Mouse (Mus musculus) bone marrow macrophage, adult 2 months (primary cell): ENCODE measurements around the gene Bach2.

ENCODE experiments used
- CTCF ChIP-seq: IDR thresholded peaks from 2 replicates; pipeline ENCODE4 v1.5.1; 2012; ENCODE audit warnings: low read depth, mild to moderate bottlenecking, low read length, moderate library complexity
- POLR2A ChIP-seq: IDR thresholded peaks from 2 replicates; pipeline ENCODE4 v1.6.1; 2012; ENCODE audit warnings: mild to moderate bottlenecking, low read depth, low read length, borderline replicate concordance

GRCm38 (mm10) chr4:32403506-32403905 lies 164.9 kb downstream of the Bach2 start:
- TF ChIP-seq CTCF (no peak), POLR2A (no peak)
